Mouse (Mus musculus) adrenal gland, postnatal 10 days (tissue): ENCODE measurements around the gene Bag5. TPM values are rescaled to one million over a fixed set of nuclear protein-coding genes. Genes with fewer than 3 reads are reported as not detected.
"Not testable (repeated sequence)": the region's sequence is repeated elsewhere in the genome, so short reads cannot be mapped to it uniquely, and the experiment has no call there.

ENCODE experiments used
- DNase-seq: peaks from one replicate; pipeline ENCODE4 v3.0.0; 2021; ENCODE audit warnings: mixed read lengths
- total RNA-seq, 2 experiments: library from RNA; stranded (reverse); gene quantifications; 2 replicates each; pipeline ENCODE4 v1.2.3; 2021

Bag5 gene
- total RNA-seq, 2 experiments from 2014 or later: 32.1 to 35.4 TPM

DNA sequence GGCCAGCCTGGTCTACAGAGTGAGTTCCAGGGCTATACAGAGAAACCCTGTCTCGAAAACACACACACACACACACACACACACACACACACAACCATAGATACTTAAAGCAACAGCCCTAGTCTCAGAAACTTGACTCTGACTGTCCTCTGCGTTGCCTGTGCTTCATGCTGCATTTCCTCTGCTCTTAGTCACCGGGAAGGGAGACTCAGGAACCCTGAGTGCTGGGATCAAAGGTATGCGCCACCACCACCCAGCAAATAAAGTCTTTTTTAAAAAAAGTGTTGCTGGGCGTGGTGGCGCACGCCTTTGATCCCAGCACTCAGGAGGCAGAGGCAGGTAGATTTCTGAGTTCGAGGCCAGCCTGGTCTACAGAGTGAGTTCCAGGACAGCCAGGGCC, 23.6 kb upstream of the Bag5 start:
- not testable (repeated sequence) for DNase-seq

- no peak for DNase-seq
Observed at GRCm38 (mm10) chr12:111734912-111735311, 21.9 kb upstream of the Bag5 start.

- no peak for DNase-seq
Observed at GRCm38 (mm10) chr12:111732921-111733320, 19.9 kb upstream of the Bag5 start.

- peak; percentile 93 for DNase-seq
Observed at GRCm38 (mm10) chr12:111731822-111732807, 19.1 kb upstream of the Bag5 start.

DNA sequence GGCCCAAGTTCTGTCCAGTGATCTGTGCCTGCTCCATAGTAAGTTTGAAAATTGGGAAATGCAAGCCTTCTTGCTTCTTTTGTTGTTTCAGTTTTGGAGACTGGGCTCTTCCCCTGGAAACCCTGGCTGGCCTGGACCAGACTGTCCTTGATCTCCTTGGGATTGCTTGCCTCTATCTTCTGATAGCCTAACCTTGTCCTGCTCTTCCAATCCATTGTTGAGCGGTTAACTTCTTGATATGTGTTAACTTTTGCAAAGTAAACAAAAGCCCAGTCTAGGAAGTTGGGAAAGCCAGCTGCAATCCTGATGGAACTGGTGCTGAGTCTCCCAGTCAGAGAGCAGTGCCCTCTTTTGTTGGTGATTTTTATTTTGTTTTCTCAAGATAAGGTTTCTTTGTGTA, 14.9 kb upstream of the Bag5 start:
- no peak for DNase-seq

- no peak for DNase-seq
Observed at GRCm38 (mm10) chr12:111726122-111726463, 13.0 kb upstream of the Bag5 start.

DNA sequence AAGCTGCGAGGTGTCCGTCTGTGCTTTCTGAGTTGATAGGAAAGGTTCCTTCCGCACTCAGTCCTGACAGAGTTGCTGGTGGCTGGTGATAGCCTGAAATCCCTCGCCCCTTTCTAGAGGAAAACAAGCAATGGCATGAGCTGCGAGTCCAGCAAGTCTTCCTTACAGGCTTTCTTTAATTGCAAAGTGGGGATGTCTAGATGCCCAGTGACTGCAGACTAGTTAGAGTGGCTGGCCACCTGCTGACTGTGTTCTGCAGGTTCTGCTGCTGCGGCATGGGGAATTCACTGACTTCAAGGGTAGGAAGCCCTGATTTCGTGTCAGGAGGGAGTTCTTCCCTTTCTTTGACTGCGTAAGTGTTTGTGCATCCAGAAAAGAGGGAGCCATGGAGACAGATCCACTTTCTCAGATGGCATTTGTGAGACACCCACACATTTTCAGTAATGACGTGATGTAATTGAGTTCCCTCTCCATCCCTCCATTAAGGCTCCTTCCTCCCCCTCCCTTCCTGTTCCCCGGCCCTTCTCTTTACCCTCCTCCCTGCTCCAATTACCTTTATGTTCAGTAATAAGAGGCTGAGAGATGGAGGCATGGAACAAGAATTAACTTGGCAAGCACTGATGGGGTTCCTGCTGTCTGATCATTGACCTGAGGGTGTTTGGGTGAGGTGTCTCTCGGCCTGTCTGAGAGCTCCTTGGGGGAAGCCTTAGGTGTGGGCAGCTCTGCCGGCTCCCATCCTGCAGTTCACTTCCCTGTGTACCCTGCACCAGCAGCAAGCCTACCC, 12.5 kb upstream of the Bag5 start:
- DNase-seq: no peak

GRCm38 (mm10) chr12:111724638-111725337, 11.7 kb upstream of the Bag5 start:
- DNase-seq: no peak

GRCm38 (mm10) chr12:111722654-111723053, 9.6 kb upstream of the Bag5 start:
- DNase-seq: peak; percentile 68

GRCm38 (mm10) chr12:111720222-111720621, 7.2 kb upstream of the Bag5 start:
- no peak for DNase-seq

DNA sequence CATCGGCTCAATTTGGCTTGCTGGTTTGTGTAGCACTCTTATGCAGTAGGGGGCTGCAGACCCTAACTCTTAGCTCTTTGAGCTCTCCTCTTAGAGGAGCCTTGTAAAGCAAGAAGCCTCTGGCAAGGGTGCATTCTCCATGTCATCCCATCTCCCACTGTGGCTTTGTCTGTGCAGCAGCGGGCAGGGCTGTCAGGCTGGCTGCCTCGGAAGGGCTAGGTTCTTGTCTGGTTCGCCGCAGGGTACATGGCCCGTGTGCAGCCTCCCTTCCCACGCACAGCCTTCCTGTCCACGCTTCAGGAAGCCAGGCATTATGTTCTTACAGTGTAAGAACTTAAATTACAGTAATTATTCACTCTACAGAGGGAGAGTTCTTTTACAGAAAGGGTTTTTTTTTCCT, 5.6 kb upstream of the Bag5 start:
- no peak for DNase-seq

GRCm38 (mm10) chr12:111716505-111716904, 3.4 kb upstream of the Bag5 start:
- no peak for DNase-seq

- DNase-seq: not testable (repeated sequence)
Observed at GRCm38 (mm10) chr12:111713880-111714279, 823 bp upstream of the Bag5 start.

DNA sequence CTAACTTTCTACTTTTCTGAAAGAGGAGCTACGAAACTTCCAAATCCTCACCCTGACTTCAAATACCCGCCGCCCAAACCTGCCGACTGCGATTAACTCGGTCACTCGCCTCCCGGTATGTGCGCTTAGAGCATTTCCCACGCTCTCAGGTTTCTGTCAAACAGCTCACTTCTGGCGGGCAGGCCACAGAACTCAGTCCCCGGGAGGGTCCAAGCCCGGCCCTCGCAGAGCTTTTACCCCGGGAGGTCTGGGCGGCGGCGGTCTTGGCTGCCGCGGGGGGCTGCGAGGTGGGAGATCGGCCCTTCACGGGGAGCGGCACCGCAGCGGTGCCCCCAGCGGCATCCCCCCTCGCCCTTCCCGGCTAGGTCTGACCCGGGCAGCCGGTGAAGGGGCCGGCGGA, 581 bp downstream of the Bag5 start:
- peak; percentile 47 for DNase-seq

- DNase-seq: no peak
Observed at GRCm38 (mm10) chr12:111710091-111710490, 3.0 kb downstream of the Bag5 start.

GRCm38 (mm10) chr12:111708181-111708580, 4.9 kb downstream of the Bag5 start:
- no peak for DNase-seq

DNA sequence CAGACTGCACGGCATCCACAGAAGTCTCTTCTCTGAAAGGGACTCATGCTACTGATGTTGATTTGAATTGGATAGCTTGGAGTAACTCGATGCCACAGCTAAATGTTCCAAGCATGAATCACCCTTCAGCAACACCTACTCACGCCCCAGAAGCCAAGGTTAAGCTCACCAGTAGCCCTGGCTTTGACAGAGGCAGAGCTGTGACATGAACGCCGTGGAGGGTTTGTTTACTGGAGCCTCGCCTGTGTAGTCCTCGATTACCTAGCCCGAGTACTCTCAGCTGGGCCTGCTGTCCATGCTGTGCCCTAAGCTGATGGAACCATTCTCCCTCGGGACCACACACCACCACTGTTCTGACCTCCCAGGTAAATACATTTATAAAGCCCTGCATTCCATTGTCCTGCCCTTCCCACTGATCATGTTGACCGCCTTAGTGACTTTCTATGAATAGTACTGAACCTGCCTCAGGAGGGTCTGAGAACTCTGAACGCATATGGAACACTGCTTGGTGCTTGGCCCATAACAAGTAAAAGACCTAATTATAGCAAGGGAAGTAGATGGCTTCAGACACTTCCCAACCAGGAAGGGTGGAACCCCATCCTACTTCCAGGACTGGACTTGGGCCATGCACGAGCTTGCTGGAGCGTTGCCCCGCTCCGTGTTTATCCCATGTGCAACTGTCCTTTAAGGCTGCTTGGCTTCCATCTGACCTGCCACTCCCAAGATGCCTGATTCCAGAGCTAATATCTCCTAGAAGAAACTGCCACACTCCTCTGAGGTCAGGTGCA, 7.7 kb downstream of the Bag5 start:
- DNase-seq: peak; percentile 68

GRCm38 (mm10) chr12:111704609-111705008, 8.4 kb downstream of the Bag5 start:
- DNase-seq: peak; percentile 62

DNA sequence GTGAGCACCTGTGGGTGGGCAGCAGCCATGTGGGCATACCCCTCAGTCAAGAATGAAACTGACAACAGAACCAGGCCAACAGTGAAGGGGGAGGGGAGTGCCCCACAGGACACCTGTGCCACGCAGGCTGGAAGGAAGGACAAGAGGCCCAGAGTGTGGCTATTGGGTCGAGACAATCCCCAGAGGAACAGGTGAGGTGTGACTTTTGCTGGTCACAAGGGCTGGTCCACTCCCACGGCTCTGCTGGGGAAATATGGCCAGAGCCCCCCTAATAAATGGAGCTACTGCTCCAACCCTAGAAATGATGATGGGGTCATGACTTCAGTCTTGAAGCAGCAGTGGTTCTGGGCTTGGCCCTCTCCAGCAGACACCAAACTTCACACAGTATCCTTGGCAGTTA, 9.8 kb downstream of the Bag5 start:
- DNase-seq: no peak

DNA sequence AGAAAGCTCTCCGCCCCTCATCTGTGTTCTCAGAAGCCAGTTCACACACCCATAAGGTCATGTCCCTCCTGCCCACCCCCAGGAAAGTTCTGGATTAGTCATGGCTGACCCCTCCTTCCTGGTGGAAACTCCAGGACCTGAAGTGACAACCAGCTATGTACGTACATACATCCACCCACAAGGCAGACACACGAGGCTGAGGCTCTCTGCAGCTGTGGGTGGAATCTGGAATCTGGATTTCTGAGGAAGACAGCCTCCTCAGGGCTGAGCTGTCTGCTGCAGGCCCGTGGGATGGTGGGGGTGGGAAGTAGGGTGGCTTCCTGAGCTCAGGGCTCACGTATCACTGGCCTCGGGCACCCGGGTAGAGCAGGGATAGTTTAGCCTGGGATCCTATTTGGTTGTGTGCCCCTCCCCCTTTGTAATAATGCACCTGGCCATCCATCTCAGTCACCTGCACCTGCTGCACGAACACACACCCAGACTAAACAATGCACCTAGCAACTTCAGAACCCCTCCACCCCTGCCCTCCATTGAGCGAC, 12.1 kb downstream of the Bag5 start:
- no peak for DNase-seq

GRCm38 (mm10) chr12:111699542-111699941, 13.5 kb downstream of the Bag5 start:
- DNase-seq: no peak
